Mouse (Mus musculus): ENCODE results near the gene Epsti1.

The Epsti1 gene

GRCm38 (mm10) chr14:77921641-77922040, 17.6 kb downstream of the Epsti1 start:
- DNase-seq (ENCODE audit: extremely low spot score, low read depth, low spot score), result no peak

GRCm38 (mm10) chr14:77923076-77923865, 19.2 kb downstream of the Epsti1 start:
- no peak for DNase-seq (ENCODE audit: extremely low spot score, low read depth, low spot score)

- DNase-seq (ENCODE audit: extremely low spot score, low read depth, low spot score), result no peak
These were observed 21.4 kb downstream of the Epsti1 start for GRCm38 (mm10) chr14:77925414-77925813.

GRCm38 (mm10) chr14:77926718-77927117, 22.7 kb downstream of the Epsti1 start:
- no peak for DNase-seq (ENCODE audit: extremely low spot score, low read depth, low spot score)

GRCm38 (mm10) chr14:77928021-77928420, 24.0 kb downstream of the Epsti1 start:
- no peak for DNase-seq (ENCODE audit: extremely low spot score, low read depth, low spot score)

- no peak for DNase-seq (ENCODE audit: extremely low spot score, low read depth, low spot score)
These were observed 24.6 kb downstream of the Epsti1 start for GRCm38 (mm10) chr14:77928653-77929052.

GRCm38 (mm10) chr14:77929139-77929678, 25.2 kb downstream of the Epsti1 start:
- no peak for DNase-seq (ENCODE audit: extremely low spot score, low read depth, low spot score)

- DNase-seq (ENCODE audit: extremely low spot score, low read depth, low spot score), result no peak
These were observed 28.4 kb downstream of the Epsti1 start for GRCm38 (mm10) chr14:77932150-77933047.

- DNase-seq (ENCODE audit: extremely low spot score, low read depth, low spot score), result no peak
These were observed 29.2 kb downstream of the Epsti1 start for GRCm38 (mm10) chr14:77933243-77933642.

- no peak for DNase-seq (ENCODE audit: extremely low spot score, low read depth, low spot score)
These were observed 30.4 kb downstream of the Epsti1 start for GRCm38 (mm10) chr14:77934431-77934830.

- no peak for DNase-seq (ENCODE audit: extremely low spot score, low read depth, low spot score)
These were observed 37.1 kb downstream of the Epsti1 start for GRCm38 (mm10) chr14:77941105-77941504.

- DNase-seq (ENCODE audit: extremely low spot score, low read depth, low spot score), result no peak
These were observed 38.2 kb downstream of the Epsti1 start for GRCm38 (mm10) chr14:77942235-77942634.

- DNase-seq (ENCODE audit: extremely low spot score, low read depth, low spot score), result no peak
These were observed 38.9 kb downstream of the Epsti1 start for GRCm38 (mm10) chr14:77942793-77943558.

GRCm38 (mm10) chr14:77961741-77962140, 57.7 kb downstream of the Epsti1 start:
- no peak for DNase-seq (ENCODE audit: extremely low spot score, low read depth, low spot score)

- DNase-seq (ENCODE audit: extremely low spot score, low read depth, low spot score), result no peak
These were observed 59.5 kb downstream of the Epsti1 start for GRCm38 (mm10) chr14:77963525-77963924.

- DNase-seq (ENCODE audit: extremely low spot score, low read depth, low spot score), result no peak
These were observed 67.3 kb downstream of the Epsti1 start for GRCm38 (mm10) chr14:77971355-77971754.

GRCm38 (mm10) chr14:77974221-77974620, 70.2 kb downstream of the Epsti1 start:
- DNase-seq (ENCODE audit: extremely low spot score, low read depth, low spot score), result no peak

- no peak for DNase-seq (ENCODE audit: extremely low spot score, low read depth, low spot score)
These were observed 71.7 kb downstream of the Epsti1 start for GRCm38 (mm10) chr14:77975702-77976101.

- DNase-seq (ENCODE audit: extremely low spot score, low read depth, low spot score), result no peak
These were observed 77.5 kb downstream of the Epsti1 start for GRCm38 (mm10) chr14:77981516-77981915.

GRCm38 (mm10) chr14:77997731-77998130, 93.7 kb downstream of the Epsti1 start:
- DNase-seq (ENCODE audit: extremely low spot score, low read depth, low spot score), result no peak

- no peak for DNase-seq (ENCODE audit: extremely low spot score, low read depth, low spot score)
These were observed 100.4 kb downstream of the Epsti1 start for GRCm38 (mm10) chr14:78004486-78004885.
